Mouse (Mus musculus): ENCODE data around the gene Fgf3. TPM values are rescaled to one million over a fixed set of nuclear protein-coding genes. Genes with fewer than 3 reads are reported as not detected.
"Not testable (repeated sequence)": the region's sequence is repeated elsewhere in the genome, so short reads cannot be mapped to it uniquely, and the experiment has no call there.

Gene Fgf3
- polyA plus RNA-seq, 1 experiment from 2014 or later: 1.0 TPM

- Histone ChIP-seq H3K27me3 (ENCODE audit: control insufficient read depth, insufficient read depth, low read length) (no peaks in the 10 kb centered on the region), H3K36me3 (replicated peaks; ENCODE audit: control insufficient read depth, insufficient read depth, low read depth, low read length) (no peaks in the 10 kb centered on the region), H3K4me1 (ENCODE audit: control insufficient read depth, insufficient read depth, low read length) (no peaks in the 10 kb centered on the region), H3K9ac (replicated peaks; ENCODE audit: low read length) (no peak overlapping the region), H3K4me2 (ENCODE audit: low read depth, low read length) (no peak overlapping the region), H3K4me3 (ENCODE audit: low read depth, low read length) (no peak overlapping the region), H3K27ac (replicated peaks; ENCODE audit: low read depth, low read length) (no peak overlapping the region), H3K9me3 (replicated peaks; ENCODE audit: control insufficient read depth, low read length) (no peaks in the 10 kb centered on the region)
- DNase-seq (ENCODE audit: low spot score) (no peak), ATAC-seq (replicated peaks; ENCODE audit: insufficient number of reproducible peaks, low FRiP score, low TSS enrichment, low read depth) (no peak)
- WGBS: 75% methylated on average over 4 of the region's 4 CpGs
Observed at GRCm38 (mm10) chr7:144873160-144873559, 35.3 kb downstream of the Fgf3 start.

- H3K27me3 ChIP-seq (ENCODE audit: control insufficient read depth, insufficient read depth, low read length): no peaks in the 10 kb centered on the region
- H3K9me3 ChIP-seq (replicated peaks; ENCODE audit: control insufficient read depth, low read length): no peaks in the 10 kb centered on the region
- 66% methylated on average over 4 of the region's 4 CpGs for WGBS
- H3K4me1 ChIP-seq (ENCODE audit: control insufficient read depth, insufficient read depth, low read length): no peaks in the 10 kb centered on the region
- ATAC-seq (replicated peaks; ENCODE audit: insufficient number of reproducible peaks, low FRiP score, low TSS enrichment, low read depth): no peak
- no peak for DNase-seq (ENCODE audit: low spot score)
- H3K4me2 ChIP-seq (ENCODE audit: low read depth, low read length): no peak overlapping the region
- no peak overlapping the region for H3K4me3 ChIP-seq (ENCODE audit: low read depth, low read length)
- H3K36me3 ChIP-seq (replicated peaks; ENCODE audit: control insufficient read depth, insufficient read depth, low read depth, low read length): no peaks in the 10 kb centered on the region
- H3K9ac ChIP-seq (replicated peaks; ENCODE audit: low read length): no peak overlapping the region
- H3K27ac ChIP-seq (replicated peaks; ENCODE audit: low read depth, low read length): no peak overlapping the region
Observed at GRCm38 (mm10) chr7:144874226-144874625, 36.3 kb downstream of the Fgf3 start.

- no peaks in the 10 kb centered on the region for H3K9me3 ChIP-seq (replicated peaks; ENCODE audit: control insufficient read depth, low read length)
- H3K27me3 ChIP-seq (ENCODE audit: control insufficient read depth, insufficient read depth, low read length): no peaks in the 10 kb centered on the region; the same call in 1 of the 2 replicates
- no peaks in the 10 kb centered on the region for H3K36me3 ChIP-seq (replicated peaks; ENCODE audit: control insufficient read depth, insufficient read depth, low read depth, low read length)
- 96% methylated on average over 1 of the region's 1 CpGs for WGBS
- H3K9ac ChIP-seq (replicated peaks; ENCODE audit: low read length): no peak overlapping the region
- ATAC-seq (replicated peaks; ENCODE audit: insufficient number of reproducible peaks, low FRiP score, low TSS enrichment, low read depth) (no peak), DNase-seq (ENCODE audit: low spot score) (no peak)
- H3K4me3 ChIP-seq (ENCODE audit: low read depth, low read length): no peak overlapping the region
- H3K27ac ChIP-seq (replicated peaks; ENCODE audit: low read depth, low read length): no peak overlapping the region
- no peaks in the 10 kb centered on the region for H3K4me1 ChIP-seq (ENCODE audit: control insufficient read depth, insufficient read depth, low read length)
- H3K4me2 ChIP-seq (ENCODE audit: low read depth, low read length): no peak overlapping the region
Observed at GRCm38 (mm10) chr7:144878401-144878800, 40.5 kb downstream of the Fgf3 start.

GRCm38 (mm10) chr7:144883106-144883505 lies 45.2 kb downstream of the Fgf3 start:
- no peak for ATAC-seq (replicated peaks; ENCODE audit: insufficient number of reproducible peaks, low FRiP score, low TSS enrichment, low read depth)
- 36% methylated on average over 2 of the region's 2 CpGs for WGBS
- no peak overlapping the region for H3K4me2 ChIP-seq (ENCODE audit: low read depth, low read length)
- H3K36me3 ChIP-seq (replicated peaks; ENCODE audit: control insufficient read depth, insufficient read depth, low read depth, low read length): no peaks in the 10 kb centered on the region
- H3K4me3 ChIP-seq (ENCODE audit: low read depth, low read length): no peak overlapping the region
- no peaks in the 10 kb centered on the region for H3K4me1 ChIP-seq (ENCODE audit: control insufficient read depth, insufficient read depth, low read length)
- no peak for DNase-seq (ENCODE audit: low spot score)
- H3K27me3 ChIP-seq (ENCODE audit: control insufficient read depth, insufficient read depth, low read length): no peaks in the 10 kb centered on the region; the same call in 1 of the 2 replicates
- no peaks in the 10 kb centered on the region for H3K9me3 ChIP-seq (replicated peaks; ENCODE audit: control insufficient read depth, low read length)
- H3K9ac ChIP-seq (replicated peaks; ENCODE audit: low read length): no peak overlapping the region
- H3K27ac ChIP-seq (replicated peaks; ENCODE audit: low read depth, low read length): no peak overlapping the region

- Histone ChIP-seq H3K27ac (replicated peaks; ENCODE audit: low read depth, low read length) (no peak overlapping the region), H3K4me1 (ENCODE audit: control insufficient read depth, insufficient read depth, low read length) (no peaks in the 10 kb centered on the region), H3K9ac (replicated peaks; ENCODE audit: low read length) (no peak overlapping the region), H3K4me3 (ENCODE audit: low read depth, low read length) (no peak overlapping the region), H3K36me3 (replicated peaks; ENCODE audit: control insufficient read depth, insufficient read depth, low read depth, low read length) (no peaks in the 10 kb centered on the region), H3K9me3 (replicated peaks; ENCODE audit: control insufficient read depth, low read length) (no peaks in the 10 kb centered on the region), H3K4me2 (ENCODE audit: low read depth, low read length) (no peak overlapping the region), H3K27me3 (ENCODE audit: control insufficient read depth, insufficient read depth, low read length) (no peaks in the 10 kb centered on the region)
- 82% methylated on average over 2 of the region's 2 CpGs for WGBS
- ATAC-seq (replicated peaks; ENCODE audit: insufficient number of reproducible peaks, low FRiP score, low TSS enrichment, low read depth) (no peak), DNase-seq (ENCODE audit: low spot score) (no peak)
Observed at GRCm38 (mm10) chr7:144887672-144888071, 49.8 kb downstream of the Fgf3 start.

GRCm38 (mm10) chr7:144888564-144889299 lies 50.8 kb downstream of the Fgf3 start:
- Histone ChIP-seq H3K4me1 (ENCODE audit: control insufficient read depth, insufficient read depth, low read length) (no peaks in the 10 kb centered on the region), H3K9me3 (replicated peaks; ENCODE audit: control insufficient read depth, low read length) (no peaks in the 10 kb centered on the region), H3K4me2 (ENCODE audit: low read depth, low read length) (no peak overlapping the region), H3K36me3 (replicated peaks; ENCODE audit: control insufficient read depth, insufficient read depth, low read depth, low read length) (no peaks in the 10 kb centered on the region), H3K27me3 (ENCODE audit: control insufficient read depth, insufficient read depth, low read length) (no peaks in the 10 kb centered on the region), H3K9ac (replicated peaks; ENCODE audit: low read length) (no peak overlapping the region), H3K27ac (replicated peaks; ENCODE audit: low read depth, low read length) (no peak overlapping the region), H3K4me3 (ENCODE audit: low read depth, low read length) (no peak overlapping the region)
- 5% methylated on average over 18 of the region's 18 CpGs for WGBS
- ATAC-seq (replicated peaks; ENCODE audit: insufficient number of reproducible peaks, low FRiP score, low TSS enrichment, low read depth): no peak
- no peak for DNase-seq (ENCODE audit: low spot score)

- not testable (repeated sequence) for H3K36me3 ChIP-seq (replicated peaks; ENCODE audit: control insufficient read depth, insufficient read depth, low read depth, low read length); ATAC-seq (replicated peaks; ENCODE audit: insufficient number of reproducible peaks, low FRiP score, low TSS enrichment, low read depth); H3K27ac ChIP-seq (replicated peaks; ENCODE audit: low read depth, low read length); H3K9ac ChIP-seq (replicated peaks; ENCODE audit: low read length); H3K4me1 ChIP-seq (ENCODE audit: control insufficient read depth, insufficient read depth, low read length); DNase-seq (ENCODE audit: low spot score); H3K9me3 ChIP-seq (replicated peaks; ENCODE audit: control insufficient read depth, low read length); H3K4me2 ChIP-seq (ENCODE audit: low read depth, low read length); H3K4me3 ChIP-seq (ENCODE audit: low read depth, low read length)
- H3K27me3 ChIP-seq (ENCODE audit: control insufficient read depth, insufficient read depth, low read length): peaks cover 12% of the 10 kb centered on the region
- whole genome bisulfite sequencing: 80% methylated on average over 1 of the region's 1 CpGs
Observed at GRCm38 (mm10) chr7:144890661-144891060, 52.8 kb downstream of the Fgf3 start.

GRCm38 (mm10) chr7:144891863-144892262 lies 54.0 kb downstream of the Fgf3 start:
- Histone ChIP-seq H3K27ac (replicated peaks; ENCODE audit: low read depth, low read length) (no peak overlapping the region), H3K36me3 (replicated peaks; ENCODE audit: control insufficient read depth, insufficient read depth, low read depth, low read length) (no peaks in the 10 kb centered on the region), H3K4me3 (ENCODE audit: low read depth, low read length) (no peak overlapping the region), H3K27me3 (ENCODE audit: control insufficient read depth, insufficient read depth, low read length) (peaks cover 24% of the 10 kb centered on the region), H3K4me1 (ENCODE audit: control insufficient read depth, insufficient read depth, low read length) (peaks cover 13% of the 10 kb centered on the region), H3K4me2 (ENCODE audit: low read depth, low read length) (no peak overlapping the region), H3K9me3 (replicated peaks; ENCODE audit: control insufficient read depth, low read length) (no peaks in the 10 kb centered on the region), H3K9ac (replicated peaks; ENCODE audit: low read length) (no peak overlapping the region)
- DNase-seq (ENCODE audit: low spot score): no peak
- 78% methylated on average over 2 of the region's 2 CpGs for WGBS
- no peak for ATAC-seq (replicated peaks; ENCODE audit: insufficient number of reproducible peaks, low FRiP score, low TSS enrichment, low read depth)

Data from embryonic facial prominence, embryonic 11.5 days (tissue).